Mouse (Mus musculus) CH12.LX (cell line): ENCODE measurements around the gene Lama4. TPM values are rescaled to one million over a fixed set of nuclear protein-coding genes. Genes with fewer than 3 reads are reported as not detected.

Experiments
- DNase-seq: peaks from one replicate; pipeline ENCODE4 v3.0.0-alpha.2; 2013; ENCODE audit errors: extremely low read depth
- H3K27ac ChIP-seq: 2 replicates; pipeline ENCODE4 v1.5.1; 2012; ENCODE audit warnings: low read depth, mild to moderate bottlenecking, control low read depth, moderate library complexity; ENCODE audit not compliant: insufficient read depth
- H3K27me3 ChIP-seq: replicated peaks from 2 replicates; pipeline ENCODE3; 2012; ENCODE audit warnings: inconsistent platforms
- H3K36me3 ChIP-seq, 2 experiments: replicated peaks in 1 of 2; 2 replicates each; pipeline versions ENCODE3 to v1.6.1; 2012; ENCODE audit warnings: inconsistent platforms in 1 of 2, low read length in 1 of 2, mild to moderate bottlenecking in 1 of 2, mixed read lengths in 1 of 2, moderate library complexity in 1 of 2; ENCODE audit not compliant: control insufficient read depth in 1 of 2, insufficient read depth in 1 of 2
- H3K4me1 ChIP-seq, 2 experiments: 2 replicates each; pipeline ENCODE4 v1.6.1; 2012; ENCODE audit warnings: inconsistent platforms in 1 of 2, moderate library complexity in 1 of 2; ENCODE audit not compliant: insufficient read depth in 2 of 2, control insufficient read depth in 1 of 2
- H3K4me2 ChIP-seq: 2 replicates; pipeline ENCODE4 v1.6.1; 2012; ENCODE audit warnings: low read depth, mild to moderate bottlenecking, control low read depth; ENCODE audit not compliant: poor library complexity, insufficient read depth, severe bottlenecking
- H3K4me3 ChIP-seq, 3 experiments: fragments of 150-350 bp in 1 of 3; sonication (generic) in 1 of 3; replicated peaks in 1 of 3; 2 replicates each; pipeline versions ENCODE3 to v1.5.1; 2011 to 2012; ENCODE audit warnings: low read depth in 2 of 3, low read length in 2 of 3, mild to moderate bottlenecking in 2 of 3, moderate library complexity in 2 of 3, control low read depth in 1 of 3, improper control_type of control experiment in 1 of 3, inconsistent platforms in 1 of 3, mixed read lengths in 1 of 3; ENCODE audit not compliant: poor library complexity in 1 of 3
- H3K79me2 ChIP-seq: replicated peaks from 2 replicates; pipeline ENCODE4 v1.6.1; 2012; ENCODE audit warnings: mild to moderate bottlenecking, moderate library complexity; ENCODE audit not compliant: control insufficient read depth, poor library complexity, insufficient read depth, severe bottlenecking; ENCODE audit errors: extremely low read depth
- H3K9ac ChIP-seq: 2 replicates; pipeline ENCODE4 v1.6.1; 2012; ENCODE audit warnings: low read depth, mild to moderate bottlenecking, control low read depth, moderate library complexity; ENCODE audit not compliant: insufficient read depth
- H3K9me3 ChIP-seq: replicated peaks from 2 replicates; pipeline ENCODE3; 2012; ENCODE audit warnings: low read length, inconsistent platforms, mixed read lengths
- CHD2 ChIP-seq: IDR thresholded peaks from 2 replicates; pipeline ENCODE4 v1.6.1; 2011; ENCODE audit warnings: low read length, improper control_type of control experiment
- E2F4 ChIP-seq: IDR thresholded peaks from 2 replicates; pipeline ENCODE4 v1.6.1; 2011; ENCODE audit warnings: low read depth, low read length, improper control_type of control experiment; ENCODE audit not compliant: insufficient replicate concordance
- IRF4 ChIP-seq: IDR thresholded peaks from 2 replicates; pipeline ENCODE4 v1.6.1; 2014; ENCODE audit warnings: low read depth, mild to moderate bottlenecking, inconsistent platforms, low read length, improper control_type of control experiment
- MAFK ChIP-seq: IDR thresholded peaks from 2 replicates; pipeline ENCODE4 v1.6.1; 2011; ENCODE audit warnings: low read length, improper control_type of control experiment; ENCODE audit not compliant: insufficient replicate concordance
- MEF2A ChIP-seq: IDR thresholded peaks from 2 replicates; pipeline ENCODE4 v1.6.1; 2014; ENCODE audit warnings: low read depth, mild to moderate bottlenecking, inconsistent platforms, low read length, improper control_type of control experiment, borderline replicate concordance
- PAX5 ChIP-seq: IDR thresholded peaks from 2 replicates; pipeline ENCODE4 v1.6.1; 2012; ENCODE audit warnings: low read length, inconsistent platforms, mixed read lengths
- POLR2AphosphoS2 ChIP-seq: IDR thresholded peaks from 2 replicates; pipeline ENCODE4 v1.6.1; 2011; ENCODE audit warnings: low read depth, low read length, improper control_type of control experiment
- RCOR1 ChIP-seq: conservative IDR thresholded peaks from 2 replicates; pipeline ENCODE4 v1.6.1; 2012; ENCODE audit warnings: low read depth, mild to moderate bottlenecking, inconsistent platforms, low read length, improper control_type of control experiment
- SIN3A ChIP-seq: IDR thresholded peaks from 2 replicates; pipeline ENCODE4 v1.6.1; 2012; ENCODE audit warnings: low read length, improper control_type of control experiment, inconsistent platforms
- SMC3 ChIP-seq: IDR thresholded peaks from 2 replicates; pipeline ENCODE4 v1.6.1; 2011; ENCODE audit warnings: low read depth, low read length, improper control_type of control experiment
- USF1 ChIP-seq: IDR thresholded peaks from 2 replicates; pipeline ENCODE4 v1.6.1; 2014; ENCODE audit warnings: low read depth, mild to moderate bottlenecking, inconsistent platforms, low read length, improper control_type of control experiment
- ZNF384 ChIP-seq: IDR thresholded peaks from 2 replicates; pipeline ENCODE4 v1.6.1; 2012; ENCODE audit warnings: low read depth, low read length, improper control_type of control experiment, inconsistent platforms
- dilution Hi-C: fragments of 300-500 bp; cut with MboI; formaldehyde crosslinking; loops from 2 replicates; pipeline ENCODE4 v1.14.3; 2020; ENCODE audit warnings: low sequenced_read_pairs; ENCODE audit not compliant: extremely low pct_unique_long_range_greater_than_20kb, extremely low pct_ligation_motif_present
- in situ Hi-C: fragments of 300-500 bp; cut with MboI; formaldehyde crosslinking; loops from 3 replicates; pipeline ENCODE4 v1.14.3; 2019; ENCODE audit warnings: low sequenced_read_pairs, low pct_ligation_motif_present, low pct_unique_long_range_greater_than_20kb, mixed read lengths
- polyA plus RNA-seq: library from polyadenylated mRNA; unstranded; fragments of >175 nt; gene quantifications from 2 replicates; pipeline ENCODE4 v1.2.1, GENCODE M21; 2012; ENCODE audit warnings: low read depth; ENCODE audit not compliant: insufficient read length
- total RNA-seq, 2 experiments: library from RNA; depleted of rRNA; stranded (reverse); fragments of 300-350 nt in 1 of 2; fragments of >200 nt in 1 of 2; gene quantifications; 2 replicates each; pipeline ENCODE4 v1.2.3; 2012 to 2014

The Lama4 gene
- total RNA-seq (2012; rRNA removed) (0.04 and 0.08 TPM in 2 replicates), total RNA-seq (2014; rRNA removed) (0.18 and 0.19 TPM in 2 replicates), polyA plus RNA-seq (0.37 and 0.50 TPM in 2 replicates)

DNA sequence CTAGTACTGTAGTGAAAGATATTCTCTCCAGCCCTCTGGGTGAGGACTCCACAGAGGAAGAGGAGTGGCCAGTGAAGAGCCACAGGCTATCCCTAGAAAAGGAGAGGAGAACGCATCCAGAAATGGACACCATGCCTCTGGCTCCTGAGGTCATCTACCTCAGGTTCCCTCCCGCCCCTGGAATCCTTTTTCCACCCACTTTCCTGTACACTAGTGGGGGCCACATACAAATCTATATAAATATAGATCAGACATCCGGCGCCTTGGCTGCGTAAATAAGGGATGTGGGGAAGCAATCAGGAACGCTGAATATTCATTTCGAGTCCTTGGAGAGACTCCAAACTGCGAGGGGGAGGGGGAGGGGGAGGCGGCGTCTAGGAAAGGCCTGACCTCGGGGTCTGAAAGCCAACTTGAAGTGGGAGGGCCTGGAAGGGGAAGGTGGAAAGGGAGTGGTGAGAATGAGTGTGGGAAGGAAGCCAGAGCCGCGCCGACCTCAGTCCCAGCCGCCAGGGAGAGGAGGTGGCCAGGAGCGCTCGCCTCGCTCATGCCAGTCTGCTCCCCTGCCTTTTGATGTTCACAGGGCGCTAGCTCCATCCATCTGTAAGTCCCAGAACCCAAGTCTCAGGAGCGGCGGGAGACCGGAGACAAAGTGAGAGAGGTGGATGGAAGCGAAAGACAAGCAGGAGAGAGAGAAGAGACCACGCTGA lies at the start of gene Lama4:
TSS of gene Lama4 (plus strand) at position 441 of the 707 bp plus-strand sequence.
- no peaks in the 10 kb centered on the region for H3K27me3 ChIP-seq
- no peaks in the 10 kb centered on the region for H3K9me3 ChIP-seq
- H3K9ac ChIP-seq, result no peak within 1 kb of the TSS
- peaks cover 2 to 3% of the 10 kb centered on the region in 2 experiments; a peak in 2 of 4 replicates for H3K4me1 ChIP-seq
- no peaks in the 10 kb centered on the region for H3K79me2 ChIP-seq
- TF ChIP-seq MAFK (no peak), POLR2AphosphoS2 (no peak), SMC3 (no peak), MEF2A (no peak)
- H3K27ac ChIP-seq, result no peak within 1 kb of the TSS
- no peaks in the 10 kb centered on the region for H3K36me3 ChIP-seq
- no peak within 1 kb of the TSS for H3K4me2 ChIP-seq
- no peak within 1 kb of the TSS for H3K4me3 ChIP-seq
- dilution Hi-C loops (no loop called here), in situ Hi-C loops (no loop called here)
- no peak for DNase-seq

DNA sequence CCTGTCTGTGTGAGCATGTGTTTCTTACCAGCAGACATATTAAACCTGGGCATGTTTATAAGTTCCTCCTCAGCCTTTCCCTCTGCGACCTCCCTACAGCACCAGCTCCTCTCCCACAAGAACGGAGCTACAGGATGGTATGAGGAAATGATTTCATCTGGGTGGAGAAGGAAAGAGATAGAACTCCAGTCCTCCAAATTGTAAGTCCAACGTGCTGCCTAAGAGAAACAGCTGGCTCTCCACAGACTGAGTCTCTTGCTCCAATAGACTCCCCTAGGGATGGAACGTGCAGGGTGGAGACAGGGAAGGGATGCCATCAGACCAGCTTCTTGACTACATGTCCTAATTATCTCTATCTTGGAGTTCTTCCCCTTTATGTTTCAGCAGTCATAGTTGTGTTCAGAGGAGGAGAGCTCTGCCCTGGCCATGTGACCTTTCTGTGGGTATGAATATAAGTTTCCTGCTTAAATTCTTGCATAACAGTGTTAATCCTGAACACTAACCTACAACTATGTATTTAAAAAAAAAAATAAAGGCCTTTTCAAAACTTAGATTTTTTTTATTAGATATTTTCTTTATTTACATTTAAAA lies 49.2 kb upstream of the Lama4 start:
- in situ Hi-C loops (no loop called here), dilution Hi-C loops (no loop called here)
- Histone ChIP-seq H3K9ac (no peak overlapping the region), H3K4me1 (no peaks in the 10 kb centered on the region), H3K79me2 (no peaks in the 10 kb centered on the region), H3K27ac (no peak overlapping the region), H3K4me2 (no peak overlapping the region), H3K4me3 (no peak overlapping the region), H3K27me3 (no peaks in the 10 kb centered on the region), H3K9me3 (no peaks in the 10 kb centered on the region), H3K36me3 (no peaks in the 10 kb centered on the region)
- DNase-seq, result no peak
- no peak for TF ChIP-seq USF1
- TF ChIP-seq SMC3, result no peak
- TF ChIP-seq ZNF384, result no peak
- no peak for TF ChIP-seq IRF4
- TF ChIP-seq MAFK, result no peak
- TF ChIP-seq RCOR1, result no peak
- TF ChIP-seq CHD2, result no peak
- TF ChIP-seq PAX5, result no peak
- TF ChIP-seq POLR2AphosphoS2, result no peak
- TF ChIP-seq E2F4, result no peak
- TF ChIP-seq SIN3A, result no peak
